Mouse (Mus musculus) left cerebral cortex, adult 2 months (tissue): ENCODE data around the gene Specc1l. TPM values are rescaled to one million over a fixed set of nuclear protein-coding genes. Genes with fewer than 3 reads are reported as not detected.

Experiments
- DNase-seq, 2 experiments: peaks; one replicate each; pipeline ENCODE4 v3.0.0; 2021 to 2022; ENCODE audit warnings: low spot score in 2 of 2, mixed read lengths in 1 of 2; ENCODE audit errors: extremely low spot score in 1 of 2
- H3K27ac ChIP-seq: fragments of 200-600 bp; 2 replicates; pipeline ENCODE4 v1.8.1; 2022
- H3K4me3 ChIP-seq: fragments of 200-600 bp; 2 replicates; pipeline ENCODE4 v1.8.1; 2022
- CTCF ChIP-seq: fragments of 200-600 bp; IDR thresholded peaks from 2 replicates; pipeline ENCODE4 v1.8.1; 2022; ENCODE audit warnings: antibody characterized with exemption, mild to moderate bottlenecking, moderate library complexity
- intact Hi-C: fragments of 180-260 bp; cut with DNase I; formaldehyde crosslinking; loops from one replicate; pipeline ENCODE4 v1.15.1; 2025
- long read RNA-seq, 2 experiments: library from polyadenylated mRNA; stranded (forward); transcript quantifications; one replicate each; pipeline ENCODE4 v2.0.0; 2021; ENCODE audit warnings: borderline mapping rate in 2 of 2
- total RNA-seq, 2 experiments: library from RNA; stranded (reverse); gene quantifications; 2 replicates each; pipeline ENCODE4 v1.2.3; 2021

Specc1l gene
- total RNA-seq: 10 to 100 TPM; 42.9 to 46.4 TPM
- long read RNA-seq, experiment 1, full-length matches to known transcripts: 23 of 46 reads
- long read RNA-seq, experiment 1, partial matches to known transcripts: 8 of 46 reads
- long read RNA-seq, experiment 1, other reads (novel, unspliced or antisense): 15 of 46 reads
- long read RNA-seq, experiment 2, full-length matches to known transcripts: 18 of 30 reads
- long read RNA-seq, experiment 2, partial matches to known transcripts: 5 of 30 reads
- long read RNA-seq, experiment 2, other reads (novel, unspliced or antisense): 7 of 30 reads

GRCm38 (mm10) chr10:75211807-75212645 is at the start of gene Specc1l:
Gene Specc1l, plus strand, starts transcription at chr10:75212073.
- no peak; the same call in 1 of the 2 replicates for TF ChIP-seq CTCF
- intact Hi-C loops: no loop called here
- Histone ChIP-seq H3K27ac (peak within 1 kb of the TSS; percentile 98), H3K4me3 (peak within 1 kb of the TSS; percentile 84)
- DNase-seq: peak; percentile 95

- no peak overlapping the region for H3K4me3 ChIP-seq
- intact Hi-C loops: no loop called here
- no peak for TF ChIP-seq CTCF
- DNase-seq: no peak
- no peak overlapping the region for H3K27ac ChIP-seq
Measured at GRCm38 (mm10) chr10:75165825-75166481, 45.9 kb upstream of the Specc1l start.

- no peak for DNase-seq
- TF ChIP-seq CTCF: no peak
- H3K27ac ChIP-seq: no peak overlapping the region
- intact Hi-C loops: no loop called here
- no peak overlapping the region for H3K4me3 ChIP-seq
Measured at GRCm38 (mm10) chr10:75166601-75167000, 45.3 kb upstream of the Specc1l start.

GRCm38 (mm10) chr10:75170207-75170850 is 41.5 kb upstream of the Specc1l start:
- DNase-seq: no peak
- no peak overlapping the region for H3K27ac ChIP-seq
- intact Hi-C loops: no loop called here
- no peak overlapping the region for H3K4me3 ChIP-seq
- no peak for TF ChIP-seq CTCF

- no peak overlapping the region for H3K4me3 ChIP-seq
- H3K27ac ChIP-seq: no peak overlapping the region
- no peak for DNase-seq
- TF ChIP-seq CTCF: no peak
- intact Hi-C loops: no loop called here
Measured at GRCm38 (mm10) chr10:75173056-75173455, 38.8 kb upstream of the Specc1l start.

GRCm38 (mm10) chr10:75173712-75174111 is 38.2 kb upstream of the Specc1l start:
- no peak for DNase-seq
- no peak overlapping the region for H3K4me3 ChIP-seq
- TF ChIP-seq CTCF: no peak
- no peak overlapping the region for H3K27ac ChIP-seq
- intact Hi-C loops: no loop called here

- intact Hi-C loops: no loop called here
- no peak for TF ChIP-seq CTCF
- Histone ChIP-seq H3K4me3 (no peak overlapping the region), H3K27ac (no peak overlapping the region)
- DNase-seq: peak in 1 of 2 experiments; percentile 7
Measured at GRCm38 (mm10) chr10:75176494-75176893, 35.4 kb upstream of the Specc1l start.

- DNase-seq: no peak
- Histone ChIP-seq H3K4me3 (no peak overlapping the region), H3K27ac (no peak overlapping the region)
- TF ChIP-seq CTCF: no peak
- intact Hi-C loops: no loop called here
Measured at GRCm38 (mm10) chr10:75178911-75179310, 33.0 kb upstream of the Specc1l start.

GRCm38 (mm10) chr10:75182151-75182774 is 29.6 kb upstream of the Specc1l start:
- TF ChIP-seq CTCF: peak; percentile 97
- Histone ChIP-seq H3K4me3 (no peak overlapping the region), H3K27ac (no peak overlapping the region)
- intact Hi-C loops: loop anchor here (1.0 to 10.0 kb wide), 4 partner anchors 69 to 773 kb away; partner anchors contain the start of gene Gm5134
- peak; percentile 73 to 78 for DNase-seq

GRCm38 (mm10) chr10:75184826-75185225 is 27.0 kb upstream of the Specc1l start:
- H3K27ac ChIP-seq: no peak overlapping the region
- no peak overlapping the region for H3K4me3 ChIP-seq
- TF ChIP-seq CTCF: no peak
- no peak for DNase-seq
- intact Hi-C loops: loop anchor here (10.0 kb wide), 1 partner anchor 770 kb away; the partner anchor contains the start of gene Gm5134

- no peak for DNase-seq
- Histone ChIP-seq H3K27ac (no peak overlapping the region), H3K4me3 (no peak overlapping the region)
- TF ChIP-seq CTCF: no peak
- intact Hi-C loops: loop anchor here (10.0 kb wide), 1 partner anchor 768 kb away; the partner anchor contains the start of gene Gm5134
Measured at GRCm38 (mm10) chr10:75186551-75186950, 25.3 kb upstream of the Specc1l start.
